Mouse (Mus musculus): ENCODE data around the gene Abhd16a.

DNA sequence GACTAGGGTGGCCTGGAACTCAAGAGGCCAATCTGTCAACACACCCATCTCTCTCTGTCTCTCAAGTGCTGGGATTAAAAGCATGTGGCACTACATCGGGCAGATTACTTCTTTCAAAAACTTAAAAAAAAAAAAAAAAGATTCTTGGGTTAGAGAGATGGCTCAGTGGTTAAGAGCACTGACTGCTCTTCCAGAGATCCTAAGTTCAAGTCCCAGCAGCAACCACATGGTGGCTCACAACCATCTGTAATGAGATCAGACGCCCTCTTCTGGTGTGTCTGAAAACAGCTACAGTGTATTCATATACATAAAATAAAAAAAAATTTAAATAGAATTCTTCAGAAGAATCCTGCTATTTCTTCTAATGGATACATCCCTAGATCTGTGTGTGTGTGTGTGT, 912 bp upstream of the Abhd16a start:
- TF ChIP-seq CTCF (IDR thresholded peaks at IDR 0.05) = peak; percentile 58
- no peak for TF ChIP-seq EP300 (IDR thresholded peaks at IDR 0.05)

Measured in lung, postnatal 0 days (tissue).